Mouse (Mus musculus) neural tube, embryonic 13.5 days (tissue): Measurements from ENCODE around the gene Jak3. TPM values are rescaled to one million over a fixed set of nuclear protein-coding genes. Genes with fewer than 3 reads are reported as not detected.

Experiments used
- ATAC-seq: fragments of 200-750 bp; cut with Nextera tagmentation; 2 replicates; pipeline ENCODE4 v1.8.0; 2017; ENCODE audit warnings: low read depth, mild to moderate bottlenecking, moderate TSS enrichment, moderate library complexity
- H3K27ac ChIP-seq: fragments of 300-500 bp; sonication (generic); replicated peaks from 2 replicates; pipeline ENCODE4 v1.5.1; 2015; ENCODE audit warnings: moderate library complexity, mild to moderate bottlenecking, inconsistent platforms
- H3K27me3 ChIP-seq: fragments of 300-500 bp; sonication (generic); 2 replicates; pipeline ENCODE4 v1.6.1; 2015; ENCODE audit warnings: mild to moderate bottlenecking, inconsistent platforms
- H3K36me3 ChIP-seq: fragments of 300-500 bp; sonication (generic); 2 replicates; pipeline ENCODE4 v1.6.1; 2015; ENCODE audit warnings: mild to moderate bottlenecking, inconsistent platforms
- H3K4me1 ChIP-seq: fragments of 300-500 bp; sonication (generic); replicated peaks from 2 replicates; pipeline ENCODE4 v1.6.1; 2015; ENCODE audit warnings: inconsistent platforms
- H3K4me2 ChIP-seq: fragments of 300-500 bp; sonication (generic); 2 replicates; pipeline ENCODE4 v1.6.1; 2015; ENCODE audit warnings: inconsistent platforms, mild to moderate bottlenecking, moderate library complexity
- H3K4me3 ChIP-seq: fragments of 300-500 bp; sonication (generic); 2 replicates; pipeline ENCODE4 v1.5.1; 2015; ENCODE audit warnings: mild to moderate bottlenecking, inconsistent platforms
- H3K9ac ChIP-seq: fragments of 300-500 bp; sonication (generic); 2 replicates; pipeline ENCODE4 v1.6.1; 2015; ENCODE audit warnings: moderate library complexity, mild to moderate bottlenecking, inconsistent platforms
- H3K9me3 ChIP-seq: fragments of 300-500 bp; sonication (generic); 2 replicates; pipeline ENCODE4 v1.6.1; 2016; ENCODE audit warnings: inconsistent platforms
- WGBS: fragments of 180-500 bp; shearing (Covaris S2); methylation state at CpG from one replicate; pipeline ENCODE4 v1.1.7; 2015; 5-methylcytosine and 5-hydroxymethylcytosine counted together
- polyA plus RNA-seq: library from polyadenylated mRNA; unstranded; fragments of >200 nt; fragmentation: Nextera tagmentation; extraction: Ambion mirVana; gene quantifications from 2 replicates; pipeline ENCODE4 v1.2.1, GENCODE M21; 2015

Jak3 gene
- polyA plus RNA-seq, 1 experiment from 2014 or later: 3.9 TPM

DNA sequence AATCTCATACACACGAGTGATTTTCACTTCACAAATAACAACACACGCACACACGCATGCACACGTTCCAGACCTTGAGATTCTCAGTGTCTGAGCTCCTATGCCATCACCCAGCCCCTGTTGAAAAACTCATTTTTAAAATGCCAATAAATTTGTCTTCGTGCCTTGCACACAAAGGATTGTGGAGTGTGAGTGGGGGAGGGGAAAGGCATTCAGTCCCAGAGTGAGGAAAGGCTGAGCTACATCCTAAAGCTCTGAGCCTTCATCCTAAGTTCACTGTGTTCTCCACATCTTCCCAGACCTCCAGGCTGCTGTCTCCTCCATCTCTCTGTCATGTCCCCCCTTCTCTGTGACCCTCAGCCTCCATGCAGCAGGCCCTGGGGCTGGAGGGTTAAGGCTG lies 8.8 kb upstream of the Jak3 start:
- no peak overlapping the region for H3K4me3 ChIP-seq
- WGBS: 32% methylated on average over 5 of the region's 5 CpGs
- peak overlapping the region; percentile 85 for H3K27ac ChIP-seq
- ATAC-seq: no peak
- peaks cover 54% of the 10 kb centered on the region for H3K4me1 ChIP-seq
- no peaks in the 10 kb centered on the region for H3K9me3 ChIP-seq
- peaks cover 21% of the 10 kb centered on the region for H3K36me3 ChIP-seq
- H3K9ac ChIP-seq: peak overlapping the region; percentile 64
- peaks cover 40% of the 10 kb centered on the region for H3K27me3 ChIP-seq
- peak overlapping the region; percentile 43 for H3K4me2 ChIP-seq

DNA sequence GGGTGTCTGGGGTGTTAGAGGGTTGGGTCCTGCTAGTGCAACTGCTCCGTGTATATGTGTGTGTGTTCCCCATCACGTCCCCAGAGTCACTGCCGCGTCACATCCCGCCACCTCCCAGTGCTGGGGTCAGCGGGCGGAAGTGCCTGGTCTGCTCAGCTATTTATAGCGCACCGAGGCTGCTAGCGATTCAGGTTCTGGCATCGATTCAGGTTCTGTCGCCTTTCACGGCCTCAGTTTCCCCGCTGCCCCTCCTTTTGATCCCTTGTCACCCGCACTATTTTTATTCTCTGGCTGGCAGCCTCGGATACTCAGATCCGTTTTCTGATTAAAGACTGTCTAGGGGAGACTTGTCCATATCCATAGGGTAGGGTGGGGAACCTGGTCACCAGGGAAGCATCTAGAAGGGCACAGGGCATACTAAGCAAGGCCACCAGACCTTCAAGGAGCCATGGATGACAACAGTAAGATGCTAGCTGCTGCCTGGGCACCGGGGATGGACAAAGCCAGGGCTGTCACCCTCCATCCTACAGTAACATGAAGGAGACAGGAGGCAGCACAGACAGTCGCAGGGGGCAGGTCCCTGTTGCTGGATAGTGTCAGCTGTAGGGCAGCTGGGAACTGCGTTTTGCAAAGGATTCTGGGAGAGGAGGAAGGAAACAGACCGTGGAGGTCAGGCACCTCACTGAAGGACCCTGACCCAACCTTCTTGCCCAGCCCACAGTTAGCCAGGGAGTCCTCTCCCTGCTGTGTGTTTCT lies 7.7 kb upstream of the Jak3 start:
- Histone ChIP-seq H3K36me3 (peaks cover 9% of the 10 kb centered on the region), H3K27me3 (peaks cover 35% of the 10 kb centered on the region), H3K4me3 (peak overlapping the region; percentile 13; the same call in 1 of the 2 replicates), H3K9me3 (no peaks in the 10 kb centered on the region), H3K9ac (peak overlapping the region; percentile 64), H3K4me2 (peak overlapping the region; percentile 43), H3K27ac (peak overlapping the region; percentile 85; the same call in 1 of the 2 replicates), H3K4me1 (peaks cover 56% of the 10 kb centered on the region)
- ATAC-seq: no peak
- 2% methylated on average over 21 of the region's 21 CpGs for WGBS

DNA sequence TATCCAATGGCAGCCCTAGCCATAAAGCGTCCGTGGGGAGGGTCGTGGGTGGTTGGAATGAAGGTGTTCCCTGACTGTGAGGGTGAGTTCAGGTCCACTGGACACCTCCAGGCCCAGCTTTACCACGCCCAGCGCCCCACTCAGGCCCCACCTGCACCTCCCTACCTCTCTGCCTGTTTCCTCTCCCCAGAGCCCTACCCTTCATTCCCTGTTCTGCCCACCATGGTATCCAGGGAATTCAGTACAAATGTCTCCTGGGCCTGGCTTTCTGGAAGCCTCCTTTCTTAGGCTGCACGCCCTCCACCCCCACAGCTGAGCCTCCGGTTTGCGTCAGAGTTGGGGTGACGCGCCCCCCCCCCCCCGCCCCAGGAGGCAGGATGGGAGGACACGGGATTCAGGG lies 5.9 kb upstream of the Jak3 start:
- Histone ChIP-seq H3K27ac (peak overlapping the region; percentile 92), H3K9ac (peak overlapping the region; percentile 89), H3K36me3 (no peaks in the 10 kb centered on the region), H3K27me3 (peaks cover 35% of the 10 kb centered on the region), H3K4me2 (peak overlapping the region; percentile 92), H3K4me1 (peaks cover 56% of the 10 kb centered on the region), H3K4me3 (peak overlapping the region; percentile 84), H3K9me3 (no peaks in the 10 kb centered on the region)
- peak; percentile 23 for ATAC-seq
- WGBS: 11% methylated on average over 12 of the region's 12 CpGs

DNA sequence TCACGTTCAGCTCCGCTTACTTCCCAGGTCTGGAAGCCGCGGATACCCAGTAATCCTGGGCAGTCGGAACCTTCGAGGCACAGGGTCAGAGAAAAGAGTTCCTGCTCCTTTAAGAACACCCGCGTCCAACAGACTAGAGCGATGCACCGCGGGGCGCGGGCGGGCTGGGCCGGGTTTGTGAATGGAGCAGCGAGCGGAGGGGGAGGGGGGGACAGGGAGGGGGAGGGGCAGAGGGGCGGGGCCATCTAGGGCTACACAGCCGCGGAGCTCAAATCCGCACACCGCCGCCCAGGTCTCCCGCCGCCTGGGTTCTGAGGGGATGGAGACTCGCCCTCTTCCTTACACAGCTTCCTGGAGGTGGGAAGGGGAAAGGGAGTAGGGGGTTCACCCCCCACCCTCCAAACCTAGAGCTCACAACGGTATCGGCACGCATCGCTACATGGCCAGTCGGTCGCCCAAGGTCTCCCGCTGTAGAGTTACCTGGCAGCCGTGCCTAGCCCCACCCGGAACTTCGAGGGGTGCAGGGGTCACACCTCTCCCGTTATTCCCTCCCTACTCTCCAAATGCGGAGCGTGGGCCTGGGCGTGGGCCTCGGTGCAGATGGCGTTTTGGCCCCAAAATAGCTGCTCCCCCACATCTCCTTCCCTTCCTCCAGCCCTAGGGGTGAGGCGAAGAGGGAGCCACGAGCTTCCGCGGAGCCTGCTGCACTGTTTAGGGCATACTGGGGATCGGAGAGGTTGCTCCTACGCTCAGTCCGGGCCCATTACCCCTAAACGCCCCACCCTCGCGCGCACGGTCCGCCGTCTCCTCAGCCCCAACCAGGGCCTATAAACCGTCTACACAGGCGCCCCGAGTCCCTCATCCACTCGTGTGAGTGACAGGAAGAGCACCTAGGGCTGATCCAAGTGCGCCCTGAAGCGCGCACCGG lies 5.2 kb upstream of the Jak3 start:
- under 1% methylated on average over 58 of the region's 64 CpGs for WGBS
- Histone ChIP-seq H3K4me3 (peak overlapping the region; percentile 84), H3K9ac (peak overlapping the region; percentile 89), H3K27me3 (peaks cover 42% of the 10 kb centered on the region), H3K4me1 (peaks cover 56% of the 10 kb centered on the region), H3K4me2 (peak overlapping the region; percentile 92), H3K9me3 (no peaks in the 10 kb centered on the region), H3K36me3 (no peaks in the 10 kb centered on the region), H3K27ac (peak overlapping the region; percentile 92)
- peak; percentile 70 for ATAC-seq

DNA sequence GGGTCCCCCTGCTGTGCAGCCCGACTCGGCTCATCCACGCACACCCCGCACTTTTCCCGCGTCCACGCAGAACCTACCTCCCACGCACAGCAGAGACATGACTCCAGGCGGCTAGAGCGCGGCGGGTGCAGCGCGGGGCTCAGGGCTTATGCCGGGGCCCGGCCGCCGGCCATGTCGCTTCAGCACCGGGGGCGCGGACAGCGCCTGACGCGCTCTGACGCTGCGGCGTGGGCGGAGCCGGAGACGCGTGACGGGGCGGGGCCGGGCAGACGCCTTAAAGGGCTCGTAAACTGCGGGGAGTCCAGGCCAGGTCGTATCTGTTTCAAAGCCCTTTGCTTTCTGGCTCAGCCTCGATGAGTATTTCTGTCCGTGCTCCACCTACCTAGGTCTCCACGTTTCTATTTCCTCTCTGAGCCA lies 4.5 kb upstream of the Jak3 start, which contains the start of gene Unc13a:
Unc13a (minus strand) TSS at position 209 of the 417 bp plus-strand sequence.
- H3K36me3 ChIP-seq: no peaks in the 10 kb centered on the region
- H3K4me2 ChIP-seq: peak within 1 kb of the TSS; percentile 92
- H3K9me3 ChIP-seq: no peaks in the 10 kb centered on the region
- under 1% methylated on average over 36 of the region's 42 CpGs for WGBS
- H3K4me3 ChIP-seq: peak within 1 kb of the TSS; percentile 84
- H3K27ac ChIP-seq: peak within 1 kb of the TSS; percentile 92
- H3K9ac ChIP-seq: peak within 1 kb of the TSS; percentile 89
- peaks cover 46% of the 10 kb centered on the region for H3K27me3 ChIP-seq
- peaks cover 54% of the 10 kb centered on the region for H3K4me1 ChIP-seq
- peak; percentile 58 for ATAC-seq

DNA sequence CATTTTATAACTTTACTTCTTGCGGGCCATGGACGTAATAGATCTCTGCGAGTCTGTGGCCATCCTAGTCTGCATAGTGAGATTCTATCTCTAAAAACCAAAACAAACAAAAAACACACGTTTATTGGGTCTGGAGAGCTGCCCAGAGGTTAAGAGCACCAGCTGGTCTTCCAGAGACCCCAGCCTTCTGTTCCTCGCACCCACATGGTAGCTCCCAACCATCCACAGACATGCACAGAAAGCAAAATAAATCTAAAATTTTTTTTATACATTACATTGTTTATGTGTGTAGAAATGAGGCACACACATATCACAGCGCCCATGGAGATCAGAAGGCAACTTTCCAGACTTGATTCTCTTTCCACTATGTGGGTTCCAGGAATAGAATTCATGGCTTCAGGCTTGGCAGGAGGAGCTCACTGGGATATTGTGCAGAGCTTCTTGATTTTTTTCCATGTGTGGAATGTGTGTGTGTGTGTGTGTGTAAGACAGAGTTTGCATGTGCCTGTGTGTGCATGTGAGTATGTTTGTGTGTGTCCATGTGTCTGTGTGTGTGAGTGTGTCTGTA lies 3.8 kb upstream of the Jak3 start:
- H3K9me3 ChIP-seq: no peaks in the 10 kb centered on the region
- peak overlapping the region; percentile 84 for H3K4me3 ChIP-seq
- peak overlapping the region; percentile 92 for H3K27ac ChIP-seq
- WGBS: 61% methylated on average over 6 of the region's 6 CpGs
- no peaks in the 10 kb centered on the region for H3K36me3 ChIP-seq
- H3K4me1 ChIP-seq: peaks cover 48% of the 10 kb centered on the region
- peaks cover 48% of the 10 kb centered on the region for H3K27me3 ChIP-seq
- peak overlapping the region; percentile 89 for H3K9ac ChIP-seq
- peak overlapping the region; percentile 92 for H3K4me2 ChIP-seq
- no peak for ATAC-seq

DNA sequence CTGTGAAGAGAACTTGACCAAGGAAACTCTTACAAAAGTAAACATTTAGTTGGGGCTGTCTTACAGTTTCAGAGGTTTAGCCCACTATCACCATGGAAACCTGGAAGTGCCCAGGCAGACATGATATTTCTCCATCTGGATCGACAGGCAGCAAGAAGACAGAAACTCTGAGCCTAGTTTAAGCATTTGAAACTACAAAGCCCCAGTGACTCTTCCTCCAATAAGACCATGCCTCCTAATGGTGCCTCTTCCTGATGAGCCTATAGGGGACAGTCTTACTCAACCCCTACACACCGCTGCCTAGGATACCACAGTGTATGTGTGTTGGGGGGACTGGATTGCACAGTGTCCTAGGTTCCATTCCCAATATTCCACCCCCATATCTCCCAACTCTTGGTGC lies 2.0 kb upstream of the Jak3 start:
- Histone ChIP-seq H3K36me3 (no peaks in the 10 kb centered on the region), H3K9me3 (no peaks in the 10 kb centered on the region), H3K27ac (no peak overlapping the region), H3K27me3 (peaks cover 61% of the 10 kb centered on the region), H3K9ac (no peak overlapping the region), H3K4me3 (no peak overlapping the region), H3K4me1 (peaks cover 29% of the 10 kb centered on the region), H3K4me2 (no peak overlapping the region)
- 73% methylated on average over 2 of the region's 2 CpGs for WGBS
- no peak for ATAC-seq

DNA sequence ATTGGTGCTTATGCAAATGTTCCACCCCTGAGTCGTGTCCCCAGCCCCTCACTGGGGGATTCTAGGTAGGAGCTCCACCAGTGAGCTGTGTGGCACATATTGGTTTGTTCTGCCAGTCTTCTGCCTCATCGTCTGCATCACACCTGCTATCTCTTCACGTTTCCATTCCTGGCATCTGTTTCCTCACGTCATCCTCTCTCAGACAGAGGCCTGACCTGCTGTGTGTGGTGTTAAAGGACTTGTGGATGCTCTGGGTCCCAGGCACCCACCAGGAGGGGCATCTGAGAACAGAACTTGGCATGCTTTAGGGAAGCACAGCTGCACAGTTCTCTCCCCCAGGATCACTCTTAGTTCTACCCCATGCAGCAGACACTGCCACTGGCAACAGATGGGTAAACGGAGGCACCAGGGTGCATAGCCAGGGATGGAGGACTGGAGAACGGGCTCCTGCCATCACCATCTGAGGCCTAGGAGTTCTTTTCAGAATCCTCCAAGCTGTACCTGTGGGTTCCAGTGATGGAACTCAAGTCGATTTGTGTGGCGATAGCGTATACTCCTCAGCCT lies 558 bp upstream of the Jak3 start:
- H3K4me3 ChIP-seq: peak overlapping the region; percentile 57
- peaks cover 68% of the 10 kb centered on the region for H3K27me3 ChIP-seq
- H3K9ac ChIP-seq: peak overlapping the region; percentile 78
- H3K4me1 ChIP-seq: peaks cover 27% of the 10 kb centered on the region
- no peaks in the 10 kb centered on the region for H3K9me3 ChIP-seq
- 31% methylated on average over 9 of the region's 9 CpGs for WGBS
- no peak overlapping the region for H3K27ac ChIP-seq
- ATAC-seq: no peak
- H3K4me2 ChIP-seq: peak overlapping the region; percentile 84
- no peaks in the 10 kb centered on the region for H3K36me3 ChIP-seq

DNA sequence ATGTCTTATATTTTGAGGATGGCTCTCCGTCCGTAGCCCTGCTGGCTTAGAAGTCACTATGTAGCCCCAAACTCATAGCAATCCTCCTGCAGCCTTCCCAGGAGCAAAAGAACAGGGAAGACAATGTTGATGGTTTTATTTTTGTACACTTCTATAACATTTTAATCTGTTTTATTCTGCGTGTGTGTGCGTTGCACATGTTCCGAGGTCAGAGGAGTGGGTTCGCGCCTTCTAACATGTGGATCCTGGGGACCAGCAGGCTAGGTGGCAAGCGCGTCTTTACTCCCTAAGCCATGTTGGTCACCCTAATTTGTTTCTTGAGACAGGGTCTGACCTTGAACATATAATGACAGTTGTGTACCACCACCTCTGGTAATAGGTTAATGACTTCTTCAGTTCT lies 707 bp downstream of the Jak3 start:
- Histone ChIP-seq H3K4me3 (peak overlapping the region; percentile 57), H3K9ac (peak overlapping the region; percentile 78; the same call in 1 of the 2 replicates), H3K36me3 (no peaks in the 10 kb centered on the region), H3K4me2 (peak overlapping the region; percentile 84), H3K27me3 (peaks cover 81% of the 10 kb centered on the region), H3K9me3 (no peaks in the 10 kb centered on the region), H3K27ac (no peak overlapping the region), H3K4me1 (peaks cover 32% of the 10 kb centered on the region)
- WGBS: 52% methylated on average over 9 of the region's 9 CpGs
- ATAC-seq: no peak

DNA sequence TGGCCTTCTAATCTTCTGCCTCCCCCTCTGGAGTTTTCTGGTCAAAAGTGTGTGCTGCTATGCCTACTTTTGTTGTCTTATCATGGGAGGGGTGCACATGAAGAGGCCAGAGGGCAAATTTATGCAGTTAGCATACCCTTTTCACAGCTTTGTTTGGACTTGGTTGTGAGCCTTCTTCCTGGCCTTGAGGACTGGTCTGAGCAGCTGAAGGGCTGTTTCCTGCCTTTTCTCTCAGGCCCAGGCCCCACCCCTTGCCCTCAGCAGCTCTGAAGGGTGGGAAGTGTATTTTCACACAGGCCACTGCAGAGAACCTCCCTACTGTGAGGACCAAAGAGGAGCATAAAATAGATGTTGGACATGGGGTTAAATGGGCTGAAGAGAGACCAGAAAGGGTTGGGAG lies 1.5 kb downstream of the Jak3 start:
- H3K27ac ChIP-seq: no peak overlapping the region
- peaks cover 26% of the 10 kb centered on the region for H3K4me1 ChIP-seq
- no peak overlapping the region for H3K4me3 ChIP-seq
- H3K4me2 ChIP-seq: no peak overlapping the region
- H3K9ac ChIP-seq: no peak overlapping the region
- H3K27me3 ChIP-seq: peaks cover 89% of the 10 kb centered on the region
- H3K36me3 ChIP-seq: no peaks in the 10 kb centered on the region
- H3K9me3 ChIP-seq: no peaks in the 10 kb centered on the region
- ATAC-seq: no peak

DNA sequence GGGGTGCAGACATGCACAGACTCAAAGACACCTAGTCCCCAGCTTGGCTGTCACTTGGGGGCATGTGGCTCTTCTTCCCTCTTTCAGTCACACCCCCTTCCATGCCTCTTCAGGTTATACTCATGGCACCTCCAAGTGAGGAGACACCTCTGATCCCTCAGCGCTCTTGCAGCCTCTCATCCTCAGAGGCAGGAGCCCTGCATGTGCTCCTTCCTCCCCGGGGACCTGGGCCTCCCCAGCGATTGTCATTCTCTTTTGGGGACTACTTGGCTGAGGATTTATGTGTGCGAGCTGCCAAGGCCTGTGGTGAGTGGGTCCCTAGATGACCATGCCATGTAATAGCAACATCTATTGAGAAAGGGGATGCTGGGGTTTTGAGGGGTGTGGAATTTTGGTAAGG lies 2.1 kb downstream of the Jak3 start:
- no peak overlapping the region for H3K4me3 ChIP-seq
- 64% methylated on average over 4 of the region's 4 CpGs for WGBS

More for the DNA sequence above, 2.1 kb downstream of the Jak3 start:
- no peaks in the 10 kb centered on the region for H3K9me3 ChIP-seq
- H3K27me3 ChIP-seq: peaks cover 91% of the 10 kb centered on the region
- no peak for ATAC-seq
- H3K36me3 ChIP-seq: no peaks in the 10 kb centered on the region
- no peak overlapping the region for H3K4me2 ChIP-seq
- no peak overlapping the region for H3K9ac ChIP-seq
- H3K27ac ChIP-seq: no peak overlapping the region
- peaks cover 26% of the 10 kb centered on the region for H3K4me1 ChIP-seq
